Mouse (Mus musculus): ENCODE results near the gene Hddc3.
"Not testable (repeated sequence)": the region's sequence is repeated elsewhere in the genome, so short reads cannot be mapped to it uniquely, and the experiment has no call there.

Gene Hddc3

DNA sequence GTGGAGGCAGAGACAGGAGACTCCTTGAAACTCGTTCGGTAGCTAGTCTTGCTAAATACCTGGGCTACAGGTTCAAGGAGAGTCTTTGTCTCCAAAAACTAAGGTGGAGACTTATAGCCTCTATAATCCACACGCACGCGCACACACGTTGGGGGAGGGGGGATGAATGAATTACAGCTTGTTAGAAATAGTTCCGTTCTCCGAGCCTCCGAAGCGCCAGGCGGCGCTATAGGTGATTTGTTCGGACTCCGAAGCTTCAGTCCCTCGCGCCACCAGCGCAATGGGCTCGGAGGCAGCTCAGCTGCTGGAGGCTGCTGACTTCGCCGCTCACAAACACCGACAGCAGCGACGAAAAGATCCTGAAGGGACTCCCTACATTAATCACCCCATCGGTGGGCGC lies at the start of gene Hddc3:
Gene Hddc3, plus strand, starts transcription at position 247 of the 400 bp plus-strand sequence.
- DNase-seq (ENCODE audit: inconsistent ontology term): peak; percentile 85

DNA sequence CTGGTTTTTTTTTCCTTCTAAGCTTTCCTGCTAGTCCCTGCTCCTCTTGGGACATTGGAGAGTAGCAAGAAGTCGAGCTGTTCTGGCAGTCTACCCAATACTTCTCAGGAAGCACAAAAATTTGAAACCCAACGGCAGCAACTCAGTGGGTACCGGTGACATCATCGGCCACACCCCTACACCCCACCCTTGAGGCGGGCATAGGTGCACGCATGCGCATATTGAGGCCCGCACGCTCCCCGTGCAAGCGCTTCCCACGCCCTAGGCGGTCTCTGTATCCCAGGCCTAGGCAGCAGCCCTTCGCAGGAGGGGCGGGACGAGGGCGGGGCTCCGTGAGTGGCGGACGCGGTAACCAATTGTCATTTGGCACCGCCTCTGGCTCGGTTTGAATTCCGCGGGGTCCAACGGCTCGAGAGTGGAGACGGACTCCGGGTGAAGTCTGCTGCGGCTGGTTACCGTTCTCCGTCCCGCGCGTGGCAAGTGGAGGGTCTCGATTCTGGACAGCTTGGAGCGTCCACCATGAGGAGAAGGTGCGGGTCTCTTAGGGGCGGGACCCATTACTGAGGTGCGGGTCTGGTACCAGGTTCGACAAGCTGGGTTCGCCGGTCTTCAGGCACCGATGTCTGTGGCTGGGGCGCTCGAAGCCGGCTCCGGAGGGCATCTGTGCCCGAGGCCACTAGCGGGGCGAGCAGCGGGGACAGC lies 48.7 kb upstream of the Hddc3 start, which contains the start of gene Prc1:
Gene Prc1, plus strand, starts transcription at position 389 of the 702 bp plus-strand sequence.
- peak; percentile 99 for DNase-seq (ENCODE audit: inconsistent ontology term)

DNA sequence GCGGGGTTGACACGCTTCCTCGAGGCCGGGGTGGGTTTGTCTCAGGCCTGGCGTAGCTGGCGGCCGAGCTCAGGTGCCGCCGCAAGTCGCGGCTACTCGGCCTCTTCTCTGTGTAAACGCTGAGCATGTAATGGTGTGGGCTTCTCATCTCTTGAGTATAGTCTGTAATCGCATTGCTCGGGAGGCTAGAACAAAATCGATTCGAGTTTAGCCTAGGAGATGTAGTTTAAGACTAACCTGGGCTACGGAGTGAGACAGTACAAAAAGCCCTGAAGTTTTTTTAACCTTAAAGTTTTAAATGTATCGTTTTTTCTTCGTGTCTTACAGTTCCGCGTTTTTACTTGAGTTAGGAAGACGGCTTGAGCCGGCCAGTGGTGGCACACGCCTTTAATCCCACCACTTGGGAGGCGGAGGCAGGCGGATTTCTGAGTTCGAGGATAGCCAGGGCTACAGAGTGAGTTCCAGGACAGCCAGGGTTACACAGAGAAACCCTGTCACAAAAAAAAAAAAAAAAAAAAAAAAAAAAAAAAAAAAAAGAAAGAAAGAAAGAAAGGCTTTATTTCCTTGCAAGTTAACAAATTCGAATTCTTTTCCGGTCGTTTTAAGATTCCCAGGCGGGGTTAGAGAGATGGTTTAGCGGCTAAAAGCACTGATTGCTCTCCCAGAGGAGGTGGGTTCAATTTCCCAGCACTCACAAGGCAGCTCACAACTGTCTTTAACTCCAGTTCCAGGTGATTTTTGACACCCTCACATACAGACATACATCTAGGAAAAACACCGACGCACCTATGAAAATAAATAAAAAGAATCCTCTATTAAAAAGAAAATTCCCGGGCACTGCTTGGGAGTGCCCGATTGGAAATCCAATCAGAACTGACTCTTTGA lies 47.9 kb upstream of the Hddc3 start:
- DNase-seq (ENCODE audit: inconsistent ontology term): no peak

DNA sequence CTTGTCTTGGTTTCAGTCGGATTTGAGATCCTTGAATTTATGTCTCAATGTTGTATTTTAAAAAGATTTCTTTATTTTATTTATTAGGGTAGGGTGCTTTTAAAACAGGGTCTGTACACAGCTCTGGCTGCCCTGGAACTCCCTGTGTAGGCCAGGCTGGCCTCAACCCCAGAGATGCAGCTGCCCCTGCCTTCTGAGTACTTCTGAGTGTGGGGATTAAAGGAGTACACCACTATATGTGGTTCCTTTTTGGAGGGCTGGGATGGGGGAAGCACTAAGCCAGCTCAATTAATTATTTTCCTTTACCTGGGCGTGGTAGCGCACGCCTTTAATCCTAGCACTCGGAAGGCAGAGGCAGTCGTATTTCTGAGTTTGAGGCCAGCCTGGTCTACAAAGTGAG lies 46.4 kb upstream of the Hddc3 start:
- DNase-seq (ENCODE audit: inconsistent ontology term): no peak

DNA sequence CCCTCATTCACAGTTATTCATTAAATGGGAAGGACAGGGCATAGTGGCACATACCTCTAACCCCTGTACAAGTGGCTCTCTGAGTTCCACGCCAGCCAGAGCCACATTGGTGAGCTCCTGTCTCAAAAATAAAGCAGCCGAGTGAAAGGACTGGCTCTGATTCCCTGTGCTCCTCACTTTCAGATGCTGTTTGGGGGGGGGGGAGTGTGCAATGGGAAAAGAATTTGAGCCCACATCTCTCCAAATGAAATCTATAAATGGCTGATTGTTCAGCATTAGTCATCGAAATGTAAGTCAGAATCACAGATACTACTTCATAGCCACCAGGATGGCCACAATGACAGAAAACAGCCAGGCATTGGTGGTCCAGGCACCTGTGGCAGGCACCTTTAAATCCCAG lies 45.9 kb upstream of the Hddc3 start:
- peak; percentile 88 for DNase-seq (ENCODE audit: inconsistent ontology term)

DNA sequence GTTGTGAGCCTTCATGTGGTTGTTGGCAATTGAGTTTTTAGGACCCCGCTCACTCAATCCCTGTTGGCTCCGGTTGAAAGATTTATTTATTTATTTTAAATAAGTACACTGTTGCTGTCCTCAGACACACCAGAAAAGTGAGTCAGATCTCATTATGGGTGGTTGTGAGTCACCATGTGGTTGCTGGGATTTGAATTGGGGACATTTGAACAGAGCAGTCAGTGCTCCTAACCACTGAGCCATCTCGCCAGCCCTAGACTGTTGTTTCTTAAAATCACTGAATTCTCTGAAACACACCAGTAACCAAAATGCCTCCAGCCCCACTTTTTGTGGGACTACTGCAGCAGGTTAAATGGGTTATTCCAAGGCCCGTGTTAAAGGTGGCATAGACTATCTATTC lies 44.1 kb upstream of the Hddc3 start:
- peak; percentile 47 for DNase-seq (ENCODE audit: inconsistent ontology term)

DNA sequence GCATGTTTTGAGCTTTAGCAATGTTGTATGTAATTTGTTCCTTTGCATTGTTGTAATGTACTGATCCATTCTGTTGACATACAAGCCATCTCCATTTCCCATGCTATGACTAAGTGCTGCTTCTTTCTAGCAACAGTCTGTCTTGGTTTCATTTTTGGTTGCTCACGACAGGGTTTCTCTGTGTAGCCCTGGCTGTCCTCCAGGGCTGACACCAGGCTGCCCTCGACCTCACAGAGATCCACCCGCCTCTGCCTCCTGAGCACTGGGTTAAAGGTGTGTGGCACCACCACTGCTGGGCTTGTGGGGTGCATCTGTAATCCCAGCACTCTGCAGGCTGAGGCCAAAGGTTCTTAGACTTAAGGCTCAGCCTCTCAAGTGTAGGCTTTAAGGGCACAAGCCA lies 43.3 kb upstream of the Hddc3 start:
- DNase-seq (ENCODE audit: inconsistent ontology term): no peak

DNA sequence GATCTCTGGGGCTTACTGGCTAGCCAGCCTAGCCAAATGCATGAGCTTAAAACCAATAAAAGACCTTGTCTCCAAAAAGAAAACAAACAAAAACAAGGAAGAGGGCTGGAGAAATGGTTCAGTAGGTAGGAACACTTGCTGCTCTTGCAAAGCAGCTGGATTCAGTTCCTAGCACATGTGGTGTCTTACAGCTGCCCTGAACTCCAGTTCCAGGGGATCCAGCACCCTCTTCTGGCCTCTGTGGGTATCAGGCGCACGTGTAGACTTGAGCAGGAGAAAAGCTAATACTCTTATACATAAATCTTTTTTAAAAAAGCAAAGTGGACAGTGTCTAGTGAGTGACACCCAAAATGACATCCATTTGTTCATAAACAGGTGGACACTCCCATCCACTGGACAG lies 41.4 kb upstream of the Hddc3 start:
- DNase-seq (ENCODE audit: inconsistent ontology term): no peak

DNA sequence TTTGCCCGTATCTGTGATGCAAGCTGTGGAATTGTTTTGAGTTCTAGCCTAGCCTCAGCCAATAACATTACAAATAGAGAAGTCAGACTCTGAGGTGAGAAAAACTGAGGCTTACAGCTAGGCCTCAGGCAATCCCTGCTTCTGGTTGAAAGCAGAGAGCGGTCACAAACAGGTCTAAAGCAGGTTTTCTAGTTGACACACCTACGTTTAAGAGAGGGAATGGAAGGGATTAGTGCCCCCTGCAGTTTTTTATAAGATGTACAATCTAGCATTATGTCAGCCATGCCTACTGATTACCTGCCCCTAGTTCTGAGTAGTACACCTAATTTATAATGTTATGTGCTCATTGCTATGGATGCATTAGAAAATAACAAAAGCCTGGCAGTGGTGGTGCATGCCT lies 35.1 kb upstream of the Hddc3 start:
- DNase-seq (ENCODE audit: inconsistent ontology term): no peak

DNA sequence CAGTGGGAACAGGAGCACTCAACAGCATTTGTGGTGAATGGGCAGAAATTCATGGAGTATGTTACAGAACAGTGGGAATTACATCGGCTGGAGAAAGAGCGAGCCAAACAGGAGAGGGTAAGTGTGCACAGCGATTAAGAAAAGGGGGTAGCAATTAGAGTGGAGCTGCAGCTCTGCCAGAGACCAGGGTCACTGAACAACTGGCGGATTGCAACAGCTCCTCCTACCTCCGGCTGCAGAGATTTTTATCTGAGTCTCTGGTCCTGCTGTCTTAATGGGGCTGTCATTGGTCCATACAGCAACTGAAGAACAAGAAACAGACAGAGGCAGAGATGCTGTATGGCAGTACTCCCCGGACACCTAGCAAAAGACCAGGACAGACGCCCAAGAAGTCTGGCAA lies 32.1 kb upstream of the Hddc3 start:
- DNase-seq (ENCODE audit: inconsistent ontology term): no peak

DNA sequence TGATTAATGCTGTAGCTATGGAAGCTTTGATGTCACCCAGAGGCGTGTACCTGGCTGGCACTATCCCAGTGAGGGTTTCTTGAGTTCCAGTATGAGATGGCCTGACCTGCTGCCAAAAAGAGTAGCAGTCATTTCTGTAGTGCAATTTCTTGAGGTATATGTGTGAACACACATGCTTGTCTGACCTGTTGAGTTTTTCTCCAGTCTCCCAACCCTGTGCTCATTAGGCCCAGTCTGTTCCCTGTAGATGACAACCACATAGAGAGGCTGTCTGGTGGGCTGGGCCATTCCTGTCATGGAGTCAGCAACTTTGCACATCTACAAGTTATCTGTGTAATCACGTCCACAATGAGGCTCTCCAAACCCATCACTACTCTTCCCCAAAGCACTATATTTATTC lies 27.2 kb upstream of the Hddc3 start:
- DNase-seq (ENCODE audit: inconsistent ontology term): no peak

DNA sequence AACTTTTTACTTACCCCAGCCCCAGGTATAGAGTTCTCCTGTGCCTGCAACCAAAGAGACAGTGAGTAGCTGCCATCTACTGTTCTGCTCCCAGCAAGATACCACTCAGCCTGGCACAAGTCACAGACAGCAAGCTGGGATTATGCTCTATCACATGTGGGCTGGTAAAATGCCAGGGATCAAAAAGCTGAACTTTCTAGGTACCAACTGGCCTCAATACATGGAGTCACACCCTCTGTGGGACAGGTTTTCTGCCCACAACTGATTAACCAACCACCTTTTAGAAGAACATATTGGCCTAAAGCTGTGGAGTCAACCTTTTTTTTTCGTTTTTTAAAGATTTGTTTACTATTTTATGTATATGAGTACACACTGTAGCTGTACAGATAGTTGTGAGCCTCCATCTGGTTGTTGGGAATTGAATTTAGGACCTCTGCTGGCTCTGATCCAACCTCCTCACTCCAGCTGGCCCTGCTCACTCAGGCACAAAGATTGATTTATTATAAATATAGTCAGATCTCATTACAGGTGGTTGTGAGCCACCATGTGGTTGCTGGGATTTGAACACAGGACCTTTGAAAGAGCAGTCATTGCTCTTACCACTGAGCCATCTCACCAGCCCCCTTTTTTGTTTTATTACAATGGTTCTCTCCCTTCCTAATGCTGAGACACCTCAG lies 25.3 kb upstream of the Hddc3 start:
- DNase-seq (ENCODE audit: inconsistent ontology term): no peak

DNA sequence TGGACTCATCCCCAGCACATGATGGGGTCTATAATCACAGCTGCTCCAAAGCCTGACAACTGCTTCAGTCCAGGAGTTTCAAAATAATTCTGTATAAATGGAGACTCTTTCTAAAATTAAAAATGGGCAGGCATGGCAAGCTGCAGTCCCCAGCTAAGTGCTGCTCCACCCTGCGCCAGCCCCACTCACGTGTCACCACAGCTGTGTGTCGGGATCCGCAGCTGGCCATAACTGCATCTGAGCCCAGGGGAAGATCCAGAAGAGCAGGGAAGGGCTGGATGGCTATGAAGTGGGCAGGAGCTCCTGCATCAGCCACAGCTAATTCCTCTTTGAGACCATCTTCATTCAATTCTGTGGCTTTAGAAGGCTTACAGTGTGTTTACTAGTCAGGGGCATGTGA lies 24.2 kb upstream of the Hddc3 start:
- DNase-seq (ENCODE audit: inconsistent ontology term): no peak

DNA sequence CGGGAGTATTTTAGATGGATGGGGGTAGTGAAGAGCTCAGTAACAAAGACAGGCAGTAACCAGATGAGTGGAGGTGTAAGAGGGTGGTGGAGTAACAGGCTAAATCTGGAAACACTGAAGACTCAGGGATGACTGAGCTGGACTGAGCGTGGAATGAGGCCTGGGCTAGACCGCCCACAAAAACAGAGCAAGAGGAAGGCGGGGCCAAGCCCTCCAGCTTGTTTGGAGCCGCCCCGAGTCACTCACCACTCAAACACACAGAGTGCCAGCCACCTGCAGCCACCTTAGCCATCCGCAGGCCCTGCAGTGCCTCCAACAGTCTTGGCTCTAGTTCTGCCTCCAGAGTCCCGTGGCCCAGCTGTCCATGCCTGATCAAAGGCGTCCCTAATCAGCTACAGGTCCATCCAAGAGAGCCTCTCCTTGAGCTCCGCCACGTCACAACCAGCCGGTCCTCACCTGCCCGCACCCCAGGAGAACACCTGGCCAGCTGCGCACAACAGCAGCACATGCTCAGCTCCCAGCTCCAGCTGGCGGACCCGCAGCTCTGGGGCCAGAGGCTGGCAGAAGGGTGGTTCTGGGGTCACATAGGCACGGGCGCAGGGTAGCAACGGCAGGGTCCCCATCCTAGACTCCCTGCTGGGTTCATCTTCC lies 22.9 kb upstream of the Hddc3 start:
- DNase-seq (ENCODE audit: inconsistent ontology term): no peak

DNA sequence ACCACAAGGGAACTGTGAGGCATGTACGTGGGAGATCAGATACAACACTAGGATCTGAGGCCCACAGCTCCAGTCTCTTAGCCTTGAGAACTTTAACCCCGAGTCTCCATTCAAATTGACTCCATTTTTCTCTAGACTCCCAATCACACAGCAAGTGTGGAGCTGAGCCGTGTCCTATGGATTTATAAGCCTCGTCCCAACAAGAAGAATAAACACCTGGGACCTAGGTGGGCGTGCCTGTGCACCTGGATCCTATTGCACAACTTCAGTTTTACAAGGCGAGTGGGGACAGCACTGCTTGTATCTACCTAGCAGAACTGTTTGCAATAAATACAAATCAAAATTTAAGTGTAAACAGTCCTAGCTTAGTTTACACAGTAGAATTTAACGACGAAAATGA lies 19.6 kb upstream of the Hddc3 start:
- DNase-seq (ENCODE audit: inconsistent ontology term): no peak

DNA sequence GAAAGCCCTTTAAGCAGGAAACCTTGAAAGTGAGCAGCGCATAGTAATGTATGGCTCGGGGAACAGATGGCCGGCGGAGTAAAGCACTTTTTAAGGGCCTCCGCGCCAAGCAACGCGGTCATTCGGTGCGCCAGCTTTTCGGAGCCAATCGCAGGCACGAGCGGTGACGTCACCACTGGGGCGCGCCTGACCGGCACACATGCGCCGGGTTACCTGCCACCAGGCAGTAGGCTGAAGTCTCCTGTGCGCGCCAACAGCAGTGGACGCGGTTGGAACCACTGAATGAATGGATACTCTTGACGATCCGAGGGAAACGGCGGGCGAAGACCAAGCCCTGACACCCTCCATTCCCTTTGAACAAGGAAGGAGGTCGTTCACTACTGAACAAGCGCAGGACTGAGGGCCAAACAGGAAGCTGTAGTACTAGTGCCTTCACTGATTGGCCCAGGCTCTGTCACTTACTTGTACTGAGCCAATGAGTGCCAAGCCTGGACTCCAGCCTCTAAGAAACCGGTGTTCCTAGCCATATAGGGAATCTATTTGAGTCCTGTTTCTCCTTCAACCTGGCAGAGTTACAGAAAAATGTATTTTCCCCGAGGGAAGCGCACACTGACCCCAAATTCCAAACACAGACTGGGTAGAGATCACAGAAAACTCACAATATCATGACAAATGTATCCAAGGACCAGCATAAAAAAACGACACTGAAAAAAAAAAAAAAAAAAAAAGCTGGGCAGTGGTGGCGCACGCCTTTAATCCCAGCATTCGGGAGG lies 18.7 kb upstream of the Hddc3 start, which contains the start of gene Rccd1:
Gene Rccd1, minus strand, starts transcription at position 412 of the 773 bp plus-strand sequence.
- DNase-seq (ENCODE audit: inconsistent ontology term): peak; percentile 97

DNA sequence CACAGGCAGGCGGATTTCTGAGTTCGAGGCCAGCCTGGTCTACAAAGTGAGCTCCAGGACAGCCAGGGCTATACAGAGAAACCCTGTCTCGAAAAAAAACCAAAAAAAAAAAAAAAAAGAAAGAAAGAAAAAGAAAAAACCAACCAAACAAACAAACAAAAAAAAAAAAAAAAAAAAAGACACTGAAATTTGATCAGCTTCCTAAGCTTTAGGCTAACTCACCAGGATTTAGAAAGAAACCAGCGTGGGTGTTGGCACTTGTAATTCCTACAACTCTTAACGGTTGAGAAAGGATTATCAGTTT lies 18.1 kb upstream of the Hddc3 start:
- not testable (repeated sequence) for DNase-seq (ENCODE audit: inconsistent ontology term)

DNA sequence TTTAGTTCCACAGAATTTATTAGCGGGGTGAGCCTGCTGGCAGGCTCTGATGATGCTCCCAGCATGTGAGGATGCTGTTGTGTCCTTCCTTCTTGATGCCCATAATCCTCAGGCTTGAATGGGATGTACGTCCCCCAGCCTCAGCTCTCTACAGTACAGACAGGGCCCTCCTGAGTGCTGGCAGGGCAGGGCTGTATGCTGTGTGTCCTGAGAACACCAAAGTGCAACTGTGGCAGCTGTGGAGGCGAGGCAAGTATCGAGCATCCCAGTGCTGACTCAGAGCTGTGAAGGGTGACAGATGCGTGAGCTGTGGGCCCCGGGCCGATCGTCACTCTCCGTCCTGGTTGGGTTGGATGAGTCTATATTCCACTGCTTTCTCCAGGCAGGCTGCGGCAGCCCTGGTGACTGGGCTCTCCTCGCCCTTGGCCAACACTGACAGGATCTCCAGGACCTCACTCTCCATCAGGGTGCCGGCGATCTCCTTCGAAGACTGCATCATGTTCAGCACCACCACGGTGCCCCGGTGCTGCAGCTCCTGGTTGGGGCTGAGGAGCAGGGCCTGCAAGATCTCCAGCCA lies 17.5 kb upstream of the Hddc3 start:
- DNase-seq (ENCODE audit: inconsistent ontology term): no peak

DNA sequence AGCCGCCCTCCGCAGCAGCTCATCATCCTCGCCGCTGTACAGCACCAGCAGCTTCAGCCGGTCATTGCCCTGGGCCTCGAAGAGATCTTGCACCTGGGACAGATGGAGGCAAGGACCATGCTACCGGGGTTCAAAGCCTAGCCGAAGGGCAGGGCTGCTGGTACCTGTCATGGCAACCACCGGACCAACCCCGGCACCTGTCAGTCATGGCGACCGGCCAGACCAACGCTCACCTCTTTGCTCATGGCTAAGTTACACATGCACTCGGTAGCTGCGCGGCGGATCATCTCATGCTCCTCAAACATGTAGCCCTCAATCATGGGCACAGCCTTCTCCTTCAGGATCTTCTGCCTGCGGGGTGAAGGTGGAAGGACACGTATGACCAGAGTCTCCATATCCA lies 16.8 kb upstream of the Hddc3 start:
- no peak for DNase-seq (ENCODE audit: inconsistent ontology term)

DNA sequence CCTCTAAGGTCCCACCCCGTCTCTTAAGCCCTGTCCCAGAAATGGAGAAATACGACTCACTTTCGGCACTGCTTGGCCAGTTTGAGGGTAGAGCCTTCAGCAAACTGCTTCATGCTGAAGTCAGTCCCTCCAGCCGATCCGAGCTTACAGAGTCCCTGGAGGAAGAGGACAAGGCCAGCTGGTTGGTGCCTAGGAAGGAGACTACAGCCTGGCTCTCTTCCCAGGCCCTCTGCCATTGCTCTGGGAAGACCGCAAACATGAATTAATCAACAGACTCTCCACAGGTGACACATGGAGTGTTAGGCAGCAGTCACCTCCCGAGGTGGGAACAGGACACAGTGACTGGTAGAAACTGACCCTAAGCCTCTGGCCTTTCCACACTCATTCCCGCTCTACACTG lies 12.6 kb upstream of the Hddc3 start:
- no peak for DNase-seq (ENCODE audit: inconsistent ontology term)

DNA sequence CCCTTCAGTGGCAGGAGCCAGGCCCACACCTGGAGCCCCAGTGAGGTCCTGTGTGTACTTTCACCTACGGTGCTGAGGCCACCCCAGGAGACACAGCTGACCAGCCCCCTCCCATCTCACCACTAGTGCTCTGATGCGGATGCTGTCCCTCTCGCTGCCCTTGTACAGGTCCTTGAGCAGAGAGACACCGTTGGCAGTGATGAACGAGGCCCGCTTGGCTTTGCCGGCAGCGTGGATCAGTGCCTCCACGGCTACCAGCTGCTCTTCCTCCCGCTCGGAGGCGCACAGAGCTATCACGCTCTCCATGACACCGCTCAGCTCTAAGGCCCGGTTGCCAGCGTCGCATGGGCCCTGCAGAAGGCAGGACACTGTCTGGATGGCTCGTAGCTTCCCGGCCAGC lies 11.5 kb upstream of the Hddc3 start:
- DNase-seq (ENCODE audit: inconsistent ontology term): no peak

Measured in Muller cell, postnatal 12 days (primary cell).